Mouse (Mus musculus) hindbrain, postnatal 0 days (tissue): ENCODE results near the gene Anxa4. TPM values are rescaled to one million over a fixed set of nuclear protein-coding genes. Genes with fewer than 3 reads are reported as not detected.

ENCODE experiments used
- ATAC-seq: fragments of 200-750 bp; cut with Nextera tagmentation; 2 replicates; pipeline ENCODE4 v1.8.0; 2017; ENCODE audit warnings: mild to moderate bottlenecking, moderate TSS enrichment, moderate library complexity
- DNase-seq: peaks from one replicate; pipeline ENCODE4 v3.0.0-alpha.2; 2015; ENCODE audit warnings: low spot score
- H3K27ac ChIP-seq: fragments of 300-500 bp; sonication (generic); 2 replicates; pipeline ENCODE4 v1.5.1; 2014; ENCODE audit warnings: mild to moderate bottlenecking
- H3K27me3 ChIP-seq: fragments of 300-500 bp; sonication (generic); 2 replicates; pipeline ENCODE4 v1.6.1; 2014; ENCODE audit warnings: low read length, mixed read lengths; ENCODE audit not compliant: insufficient read depth
- H3K36me3 ChIP-seq: fragments of 300-500 bp; sonication (generic); 2 replicates; pipeline ENCODE4 v1.6.1; 2014; ENCODE audit warnings: low read length, mixed read lengths; ENCODE audit not compliant: insufficient read depth
- H3K4me1 ChIP-seq: fragments of 300-500 bp; sonication (generic); 2 replicates; pipeline ENCODE4 v1.6.1; 2014; ENCODE audit warnings: antibody characterized with exemption, low read length, mixed read lengths; ENCODE audit not compliant: insufficient read depth
- H3K4me2 ChIP-seq: fragments of 300-500 bp; sonication (generic); 2 replicates; pipeline ENCODE4 v1.6.1; 2014; ENCODE audit warnings: low read depth, mild to moderate bottlenecking, low read length, moderate library complexity, mixed read lengths
- H3K4me3 ChIP-seq: fragments of 300-500 bp; sonication (generic); 2 replicates; pipeline ENCODE4 v1.5.1; 2014; ENCODE audit warnings: low read length
- H3K9ac ChIP-seq: fragments of 300-500 bp; sonication (generic); replicated peaks from 2 replicates; pipeline ENCODE4 v1.6.1; 2014; ENCODE audit warnings: mild to moderate bottlenecking, low read length, moderate library complexity, mixed read lengths
- H3K9me3 ChIP-seq: fragments of 300-500 bp; sonication (generic); 2 replicates; pipeline ENCODE4 v1.6.1; 2016; ENCODE audit warnings: low read length, mixed read lengths
- CTCF ChIP-seq: IDR thresholded peaks from 2 replicates; pipeline ENCODE4 v1.5.1; 2016; ENCODE audit warnings: antibody characterized with exemption, control low read depth, low read depth
- WGBS: fragments of 180-500 bp; shearing (Covaris S2); extraction: QIAGEN DNeasy Blood & Tissue Kit; methylation state at CpG from one replicate; pipeline ENCODE4 v1.1.7; 2014; 5-methylcytosine and 5-hydroxymethylcytosine counted together
- polyA plus RNA-seq: library from polyadenylated mRNA; unstranded; fragments of >200 nt; fragmentation: Nextera tagmentation; extraction: Ambion mirVana; gene quantifications from 2 replicates; pipeline ENCODE4 v1.2.1, GENCODE M21; 2015
- total RNA-seq: library from RNA; depleted of rRNA; stranded (reverse); fragments of >200 nt; gene quantifications from 2 replicates; pipeline ENCODE4 v1.2.3, GENCODE M21; 2014

Anxa4 gene
- total and polyA plus RNA-seq, 2 experiments from 2014 or later = 2.1 to 6.4 TPM

DNA sequence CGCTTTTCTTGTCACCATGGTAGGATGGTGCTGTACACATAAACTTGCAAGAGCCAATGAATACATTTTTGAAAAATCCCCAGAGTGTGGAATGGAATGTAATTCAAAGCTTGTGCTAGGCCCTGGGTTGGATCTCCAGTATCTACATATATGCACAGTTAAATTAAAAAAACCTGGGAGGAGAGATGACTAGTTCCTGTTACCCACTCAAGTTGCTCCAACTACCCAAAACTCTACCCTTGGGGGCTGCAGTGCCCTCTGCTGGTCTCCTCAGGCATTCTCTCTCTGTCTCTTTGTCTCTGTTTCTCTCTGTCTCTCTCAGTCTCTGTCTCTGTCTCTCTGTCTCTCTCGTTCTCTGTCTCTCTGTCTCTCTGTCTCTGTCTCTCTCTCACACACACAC is 34.0 kb upstream of the Anxa4 start:
- 90% methylated on average over 2 of the region's 2 CpGs for WGBS
- Histone ChIP-seq H3K36me3 (no peaks in the 10 kb centered on the region), H3K4me2 (no peak overlapping the region)

DNA sequence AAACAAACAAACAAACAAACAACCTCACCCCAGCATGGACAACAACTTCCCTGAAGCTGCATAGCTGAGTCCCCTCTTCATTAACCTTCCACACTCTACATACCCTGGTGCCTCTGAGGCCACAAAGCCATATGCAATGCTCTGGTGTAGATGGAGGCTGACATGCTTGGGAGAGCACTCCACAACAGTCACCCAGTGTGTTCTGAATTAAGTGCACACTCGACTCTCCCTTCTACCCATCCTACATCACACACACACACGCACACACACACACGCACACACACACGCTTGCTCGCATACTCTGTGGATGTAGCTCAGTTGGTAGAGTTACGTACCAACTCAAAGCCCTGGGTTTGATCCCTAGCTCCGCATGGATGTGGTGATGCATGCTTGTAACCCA is 31.0 kb upstream of the Anxa4 start:
- H3K9ac ChIP-seq = no peak overlapping the region
- no peaks in the 10 kb centered on the region for H3K27me3 ChIP-seq
- no peak for TF ChIP-seq CTCF
- no peaks in the 10 kb centered on the region for H3K36me3 ChIP-seq
- no peak overlapping the region for H3K4me3 ChIP-seq
- ATAC-seq (no peak), DNase-seq (no peak)
- H3K27ac ChIP-seq = no peak overlapping the region
- H3K4me2 ChIP-seq = no peak overlapping the region
- H3K4me1 ChIP-seq = no peaks in the 10 kb centered on the region
- H3K9me3 ChIP-seq = no peaks in the 10 kb centered on the region
- WGBS = 92% methylated on average over 7 of the region's 7 CpGs

More for the DNA sequence above, 34.0 kb upstream of the Anxa4 start:
- no peaks in the 10 kb centered on the region for H3K27me3 ChIP-seq
- no peaks in the 10 kb centered on the region for H3K4me1 ChIP-seq
- DNase-seq (no peak), ATAC-seq (no peak)
- no peaks in the 10 kb centered on the region for H3K9me3 ChIP-seq
- no peak overlapping the region for H3K4me3 ChIP-seq
- no peak overlapping the region for H3K27ac ChIP-seq
- 0 out of 2 replicates have a peak, but pooled peaks have one; percentile 2 for TF ChIP-seq CTCF
- H3K9ac ChIP-seq = no peak overlapping the region

DNA sequence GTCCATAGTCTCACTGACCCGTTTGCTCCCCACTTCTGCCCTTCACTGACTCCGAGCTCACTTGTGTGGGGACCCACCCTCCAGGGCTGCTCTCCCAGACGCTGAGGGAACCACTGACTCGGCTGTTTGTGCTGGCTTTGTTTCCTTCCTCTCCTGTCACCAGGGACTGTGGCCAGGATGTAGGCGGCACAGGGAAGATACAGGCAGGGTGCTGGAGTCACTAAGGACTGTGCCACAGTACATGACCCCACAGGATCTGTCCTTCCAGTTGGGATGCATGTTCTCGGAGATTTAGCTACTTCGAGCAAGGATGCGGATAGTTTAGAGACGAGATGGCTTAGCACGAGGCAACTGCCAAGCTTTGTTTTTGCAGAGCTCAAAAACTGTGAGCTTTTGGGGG is 30.4 kb upstream of the Anxa4 start:
- no peak overlapping the region for H3K27ac ChIP-seq
- H3K36me3 ChIP-seq = no peaks in the 10 kb centered on the region
- H3K9ac ChIP-seq = no peak overlapping the region
- no peak overlapping the region for H3K4me2 ChIP-seq
- no peaks in the 10 kb centered on the region for H3K9me3 ChIP-seq
- 44% methylated on average over 10 of the region's 10 CpGs for WGBS
- DNase-seq = no peak
- H3K4me3 ChIP-seq = no peak overlapping the region
- no peak for ATAC-seq
- no peak for TF ChIP-seq CTCF
- no peaks in the 10 kb centered on the region for H3K4me1 ChIP-seq
- no peaks in the 10 kb centered on the region for H3K27me3 ChIP-seq

DNA sequence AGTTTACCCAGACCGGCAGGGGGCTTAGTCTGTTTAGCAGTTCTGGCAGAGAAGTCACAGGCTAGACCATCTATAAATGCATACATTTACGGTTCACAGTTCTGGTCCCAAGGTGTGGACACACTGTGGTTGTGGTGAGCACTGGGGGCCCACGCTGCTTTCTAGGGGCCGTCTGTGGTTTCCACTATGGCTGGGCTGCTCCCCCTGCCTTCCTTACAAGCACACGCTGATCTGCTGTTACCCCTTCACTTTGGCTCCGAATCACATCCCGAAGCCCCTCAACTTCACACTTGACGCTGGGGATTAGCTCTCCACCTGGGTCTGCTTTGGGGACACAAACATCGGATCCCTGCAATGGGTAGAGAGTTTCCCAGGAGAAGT is 29.7 kb upstream of the Anxa4 start:
- WGBS = 32% methylated on average over 9 of the region's 9 CpGs
- ATAC-seq (0 out of 2 replicates have a peak, but pooled peaks have one; percentile 9), DNase-seq (no peak)
- TF ChIP-seq CTCF = peak; percentile 19; the same call in 1 of the 2 replicates
- Histone ChIP-seq H3K4me1 (no peaks in the 10 kb centered on the region), H3K9ac (no peak overlapping the region), H3K36me3 (no peaks in the 10 kb centered on the region), H3K27me3 (no peaks in the 10 kb centered on the region), H3K27ac (no peak overlapping the region), H3K4me3 (peak overlapping the region; percentile 22), H3K4me2 (peak overlapping the region; percentile 56), H3K9me3 (no peaks in the 10 kb centered on the region)

DNA sequence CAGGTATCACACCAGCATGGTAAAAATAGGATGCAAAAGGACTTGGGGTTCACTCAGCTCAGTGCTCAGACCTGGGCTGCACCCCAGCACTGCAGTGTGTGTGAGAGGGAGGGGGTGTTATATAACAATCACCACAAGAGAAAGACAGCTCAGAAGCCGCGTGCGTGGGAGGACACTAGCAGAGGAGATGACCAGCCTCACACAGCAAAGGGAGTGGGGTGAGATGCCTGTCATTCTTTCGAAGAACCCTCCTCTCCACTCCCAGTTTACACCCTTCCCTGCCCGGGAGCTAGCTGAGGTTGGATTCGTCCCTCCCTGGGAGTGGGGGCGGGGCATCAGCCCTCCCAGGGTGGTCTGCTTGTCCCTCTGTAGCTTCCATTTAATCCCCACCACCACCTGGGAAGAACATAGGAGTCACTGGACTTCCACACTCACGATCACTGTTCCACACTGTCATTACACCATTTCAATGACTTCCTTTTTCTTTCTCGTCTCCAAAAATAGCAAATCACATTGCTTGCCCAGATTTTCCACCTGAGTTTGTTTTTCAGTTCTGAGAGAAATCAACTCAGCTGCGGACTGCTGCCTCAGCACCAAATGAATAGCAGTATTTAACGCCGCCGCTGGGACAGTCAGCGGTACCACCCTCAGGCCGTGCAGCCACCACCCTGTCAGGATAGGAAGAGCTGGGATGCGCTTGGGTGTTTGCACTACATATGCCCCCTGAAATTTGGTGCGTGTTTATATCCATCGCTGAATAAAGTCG is 29.1 kb upstream of the Anxa4 start:
- ATAC-seq (peak; percentile 83), DNase-seq (peak; percentile 45)
- Histone ChIP-seq H3K9ac (no peak overlapping the region), H3K27ac (no peak overlapping the region; the same call in 1 of the 2 replicates), H3K27me3 (no peaks in the 10 kb centered on the region), H3K36me3 (no peaks in the 10 kb centered on the region), H3K9me3 (no peaks in the 10 kb centered on the region), H3K4me3 (peak overlapping the region; percentile 22), H3K4me1 (no peaks in the 10 kb centered on the region), H3K4me2 (peak overlapping the region; percentile 56)
- WGBS = 5% methylated on average over 19 of the region's 19 CpGs
- no peak for TF ChIP-seq CTCF

DNA sequence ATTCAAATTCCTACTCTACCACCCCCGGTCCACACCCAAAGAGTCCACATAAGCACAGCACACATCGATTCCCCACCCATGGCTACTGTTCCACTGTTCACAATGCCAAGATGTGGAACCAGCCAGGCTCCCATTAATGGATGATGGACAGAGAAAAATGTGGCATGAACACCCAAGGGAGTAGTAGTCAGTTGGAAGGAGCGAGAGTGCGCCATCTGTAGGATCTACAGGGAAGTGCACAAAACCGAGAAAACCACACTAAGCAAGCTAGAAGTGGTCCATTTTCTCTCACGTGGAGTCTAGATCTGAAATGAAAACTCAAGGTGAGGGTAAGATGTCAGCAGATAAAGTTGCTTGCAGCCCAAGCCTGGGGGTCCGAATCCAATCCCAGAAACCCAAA is 27.3 kb upstream of the Anxa4 start:
- H3K27ac ChIP-seq = no peak overlapping the region
- no peaks in the 10 kb centered on the region for H3K4me1 ChIP-seq
- H3K4me2 ChIP-seq = no peak overlapping the region
- no peaks in the 10 kb centered on the region for H3K27me3 ChIP-seq
- peak; percentile 51 for DNase-seq
- H3K36me3 ChIP-seq = no peaks in the 10 kb centered on the region
- no peak for ATAC-seq
- H3K9me3 ChIP-seq = no peaks in the 10 kb centered on the region
- H3K9ac ChIP-seq = no peak overlapping the region
- peak; percentile 64 for TF ChIP-seq CTCF
- 60% methylated on average over 7 of the region's 7 CpGs for WGBS
- no peak overlapping the region for H3K4me3 ChIP-seq

DNA sequence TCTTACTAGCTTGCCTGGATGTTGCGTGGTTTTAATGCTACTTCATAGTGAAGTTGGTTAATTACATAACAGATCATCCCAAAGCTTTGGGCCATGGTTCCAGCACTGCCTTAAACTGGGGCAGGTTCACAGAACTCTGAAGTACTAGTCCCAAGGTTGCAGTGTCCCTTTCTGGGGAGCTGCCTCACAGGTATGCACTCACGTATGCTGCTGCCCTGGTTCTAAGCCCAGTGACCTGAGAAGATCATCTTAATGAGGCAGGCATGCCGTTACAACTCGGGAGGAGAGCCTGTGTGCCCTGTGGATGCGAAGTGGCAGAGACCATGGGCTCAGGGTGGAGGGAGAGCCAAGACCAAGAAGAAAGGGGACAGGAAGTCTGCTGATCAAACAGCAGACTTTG is 26.5 kb upstream of the Anxa4 start:
- DNase-seq (no peak), ATAC-seq (no peak)
- Histone ChIP-seq H3K4me3 (no peak overlapping the region), H3K36me3 (no peaks in the 10 kb centered on the region), H3K4me2 (no peak overlapping the region), H3K9me3 (no peaks in the 10 kb centered on the region), H3K27ac (no peak overlapping the region), H3K27me3 (no peaks in the 10 kb centered on the region), H3K4me1 (0 out of 2 replicates have a peak, but pooled peaks cover 2% of the 10 kb centered on the region), H3K9ac (no peak overlapping the region)
- no peak for TF ChIP-seq CTCF
- 82% methylated on average over 5 of the region's 5 CpGs for WGBS
